ENCODE assay signal across 15 mouse cellular contexts in genomic region chr7:94687887-94688286, GRCm38 (mm10).
"Had no signal": no experiment of that assay in that cellular context is flagged by ENCODE, and none has a peak within 500 bp of the region (broad histone marks: within the 10 kb centered on the region; RNA-seq: fewer than 3 reads in every experiment).

No protein-coding gene starts in this region.

- H3K27me3 ChIP-seq: limb, embryonic 15.5 days; liver, embryonic 12.5 days; neural tube, embryonic 12.5 days; stomach, embryonic 15.5 days had no signal

- H3K27ac ChIP-seq: limb, embryonic 15.5 days; liver, embryonic 12.5 days; neural tube, embryonic 12.5 days; stomach, embryonic 15.5 days had no signal

- H3K4me3 ChIP-seq: limb, embryonic 15.5 days; liver, embryonic 12.5 days; myocyte; neural tube, embryonic 12.5 days; stomach, embryonic 15.5 days had no signal

- DNase-seq: kidney, adult 8-10 months; kidney, postnatal 36 days; layer of hippocampus, adult 9-11 months; layer of hippocampus, postnatal 36 days; lung, embryonic 14.5 days; lung, postnatal 10 days; lung, postnatal 4 days; retina, postnatal 1 day; thymus, adult 2 months; thymus, postnatal 25 days had no signal

- H3K9ac ChIP-seq: limb, embryonic 15.5 days; liver, embryonic 12.5 days; lung, embryonic 14.5 days; neural tube, embryonic 12.5 days; stomach, embryonic 15.5 days had no signal

- H3K36me3 ChIP-seq: limb, embryonic 15.5 days; liver, embryonic 12.5 days; neural tube, embryonic 12.5 days; stomach, embryonic 15.5 days had no signal

- H3K4me1 ChIP-seq: limb, embryonic 15.5 days; liver, embryonic 12.5 days; neural tube, embryonic 12.5 days; stomach, embryonic 15.5 days had no signal

- ATAC-seq: liver, embryonic 12.5 days had no signal

- H3K9me3 ChIP-seq: limb, embryonic 15.5 days; liver, embryonic 12.5 days; neural tube, embryonic 12.5 days; stomach, embryonic 15.5 days had no signal

- H3K4me2 ChIP-seq: limb, embryonic 15.5 days; liver, embryonic 12.5 days; lung, embryonic 14.5 days; neural tube, embryonic 12.5 days; stomach, embryonic 15.5 days had no signal
